Mouse (Mus musculus) adrenal gland, adult 8-10 months (tissue): ENCODE measurements around the gene Smox. TPM values are rescaled to one million over a fixed set of nuclear protein-coding genes. Genes with fewer than 3 reads are reported as not detected.
"Not testable (repeated sequence)": the region's sequence is repeated elsewhere in the genome, so short reads cannot be mapped to it uniquely, and the experiment has no call there.

Experiments used
- DNase-seq: peaks from one replicate; pipeline ENCODE4 v3.0.0; 2022
- total RNA-seq, 4 experiments: library from RNA; stranded (reverse); gene quantifications; 2 replicates each; pipeline ENCODE4 v1.2.4; 2022

Smox gene
- total RNA-seq = 10 to 100 TPM; 22.9 to 53.4 (median 33.3) TPM

- DNase-seq = no peak
Measured at GRCm38 (mm10) chr2:131491196-131491595, at the start of gene Smox. Gene Smox, plus strand, starts transcription at chr2:131491496.

GRCm38 (mm10) chr2:131443084-131443890, 48.0 kb upstream of the Smox start:
- DNase-seq = no peak

- DNase-seq = no peak
Measured at GRCm38 (mm10) chr2:131443891-131444190, 47.5 kb upstream of the Smox start.

GRCm38 (mm10) chr2:131446416-131446982, 44.8 kb upstream of the Smox start:
- DNase-seq = no peak

- no peak for DNase-seq
Measured at GRCm38 (mm10) chr2:131447566-131448330, 43.5 kb upstream of the Smox start.

GRCm38 (mm10) chr2:131448353-131448752, 42.9 kb upstream of the Smox start:
- no peak for DNase-seq

- DNase-seq = no peak
Measured at GRCm38 (mm10) chr2:131449720-131450119, 41.6 kb upstream of the Smox start.

- DNase-seq = no peak
Measured at GRCm38 (mm10) chr2:131450491-131450890, 40.8 kb upstream of the Smox start.

- no peak for DNase-seq
Measured at GRCm38 (mm10) chr2:131457728-131458127, 33.6 kb upstream of the Smox start.

GRCm38 (mm10) chr2:131460946-131461682, 30.2 kb upstream of the Smox start:
- no peak for DNase-seq

- no peak for DNase-seq
Measured at GRCm38 (mm10) chr2:131462991-131463390, 28.3 kb upstream of the Smox start.

GRCm38 (mm10) chr2:131464147-131464546, 27.1 kb upstream of the Smox start:
- no peak for DNase-seq

- DNase-seq = no peak
Measured at GRCm38 (mm10) chr2:131466732-131467131, 24.6 kb upstream of the Smox start.

GRCm38 (mm10) chr2:131469916-131470315, 21.4 kb upstream of the Smox start:
- no peak for DNase-seq

GRCm38 (mm10) chr2:131473749-131474148, 17.5 kb upstream of the Smox start:
- no peak for DNase-seq

- not testable (repeated sequence) for DNase-seq
Measured at GRCm38 (mm10) chr2:131477105-131477504, 14.2 kb upstream of the Smox start.

GRCm38 (mm10) chr2:131477917-131478316, 13.4 kb upstream of the Smox start:
- DNase-seq = no peak

GRCm38 (mm10) chr2:131478349-131478748, 12.9 kb upstream of the Smox start:
- no peak for DNase-seq

- DNase-seq = no peak
Measured at GRCm38 (mm10) chr2:131478916-131479315, 12.4 kb upstream of the Smox start.

GRCm38 (mm10) chr2:131481733-131482132, 9.6 kb upstream of the Smox start:
- no peak for DNase-seq

GRCm38 (mm10) chr2:131482478-131482877, 8.8 kb upstream of the Smox start:
- DNase-seq = no peak

- no peak for DNase-seq
Measured at GRCm38 (mm10) chr2:131483562-131483961, 7.7 kb upstream of the Smox start.

- no peak for DNase-seq
Measured at GRCm38 (mm10) chr2:131484182-131484581, 7.1 kb upstream of the Smox start.
